ENCODE assay signal across 9 mouse cellular contexts in the genomic region with DNA sequence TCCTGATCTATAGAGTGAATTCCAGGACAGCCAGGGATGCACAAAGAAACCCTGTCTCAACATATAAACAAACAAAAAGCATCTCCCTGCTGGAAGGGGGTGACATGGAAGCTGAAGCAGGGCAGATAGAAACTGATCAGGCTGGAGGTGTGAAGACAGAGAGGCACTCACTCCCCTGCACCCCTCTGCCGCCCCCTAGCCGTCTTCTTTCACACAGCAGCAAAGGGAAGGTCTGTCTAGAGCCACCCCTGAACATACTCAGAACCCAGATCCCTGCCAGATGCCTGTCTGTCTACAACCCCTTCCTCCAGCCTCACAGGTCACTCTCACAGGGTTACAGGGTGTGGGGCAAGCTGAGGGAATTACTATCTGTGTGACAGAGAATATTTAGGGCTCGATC. TPM values are rescaled to one million over a fixed set of nuclear protein-coding genes. Genes with fewer than 3 reads are reported as not detected.
DNase-seq lines count a peak whose midpoint lies in the region; ATAC-seq and TF ChIP-seq lines count a peak whose summit lies in the region.
"Had no signal": no experiment of that assay in that cellular context is flagged by ENCODE, and none has a peak within 500 bp of the region (broad histone marks: within the 10 kb centered on the region; RNA-seq: fewer than 3 reads in every experiment).

No protein-coding gene starts in this region.

- peak; percentile 23 for DNase-seq in CD4-positive helper T cell, adult 2 months (ENCODE audit: low read depth, low spot score)
- peak; percentile 70 for DNase-seq in MEL (ENCODE audit: low read depth, low spot score)
- DNase-seq in embryonic facial prominence, embryonic 14.5 days (ENCODE audit: low spot score) = no peak
- DNase-seq in thymus, postnatal 4 days = peak; percentile 88

- no peaks in the 10 kb centered on the region; the same call in 1 of the 2 replicates for H3K27me3 ChIP-seq in intestine, postnatal 0 days (replicated peaks; ENCODE audit: control insufficient read depth, insufficient read depth, low read length)
- 0 out of 2 replicates have a peak, but pooled peaks cover 7% of the 10 kb centered on the region for H3K27me3 ChIP-seq in intestine, embryonic 16.5 days (replicated peaks; ENCODE audit: control insufficient read depth, insufficient read depth, low read length)
- no peaks in the 10 kb centered on the region for H3K27me3 ChIP-seq in MEL (ENCODE audit: control insufficient read depth in 1 of 2, insufficient read depth in 2 of 2, low read length in 2 of 2)
- no peaks in the 10 kb centered on the region for H3K27me3 ChIP-seq in embryonic facial prominence, embryonic 14.5 days (replicated peaks; ENCODE audit: control insufficient read depth, insufficient read depth, low read length)

- no peak overlapping the region for H3K9ac ChIP-seq in intestine, postnatal 0 days (ENCODE audit: low read depth, low read length)
- no peak overlapping the region for H3K9ac ChIP-seq in intestine, embryonic 16.5 days (ENCODE audit: low read depth, low read length)
- no peak overlapping the region for H3K9ac ChIP-seq in MEL (ENCODE audit: control insufficient read depth, low read depth, low read length, poor library complexity, severe bottlenecking)
- no peak overlapping the region for H3K9ac ChIP-seq in embryonic facial prominence, embryonic 14.5 days (ENCODE audit: low read depth, low read length)
- H3K9ac ChIP-seq: limb, embryonic 15.5 days; stomach, embryonic 15.5 days had no signal

- TF ChIP-seq RAD21 in MEL (IDR thresholded peaks at IDR 0.05; ENCODE audit: low read depth, low read length) = peak; percentile 70

- no peak for TF ChIP-seq EP300 in MEL (IDR thresholded peaks at IDR 0.05; ENCODE audit: low read depth in 1 of 2, low read length in 2 of 2)

- TF ChIP-seq POLR2A in MEL (IDR thresholded peaks at IDR 0.05; ENCODE audit: control insufficient read depth in 1 of 2, insufficient read depth in 1 of 2, low read depth in 1 of 2, low read length in 2 of 2, poor library complexity in 1 of 2) = no peak

- ATAC-seq in intestine, postnatal 0 days = no peak
- ATAC-seq in intestine, embryonic 16.5 days = no peak
- ATAC-seq in embryonic facial prominence, embryonic 14.5 days (ENCODE audit: low read depth) = 0 out of 2 replicates have a peak, but pooled peaks have one; percentile 16
- peak; percentile 53 for ATAC-seq in megakaryocyte, adult 5-6 weeks (ENCODE audit: poor library complexity, severe bottlenecking)

- 24% methylated on average over 3 of the region's 3 CpGs for WGBS in intestine, postnatal 0 days
- WGBS in intestine, embryonic 16.5 days = 25% methylated on average over 3 of the region's 3 CpGs
- 12% methylated on average over 3 of the region's 3 CpGs for WGBS in embryonic facial prominence, embryonic 14.5 days

- no peaks in the 10 kb centered on the region for H3K36me3 ChIP-seq in intestine, postnatal 0 days (ENCODE audit: control insufficient read depth, insufficient read depth)
- H3K36me3 ChIP-seq in intestine, embryonic 16.5 days (ENCODE audit: control insufficient read depth, insufficient read depth, low read length) = no peaks in the 10 kb centered on the region
- H3K36me3 ChIP-seq in MEL (ENCODE audit: control insufficient read depth in 1 of 2, insufficient read depth in 2 of 2, low read length in 2 of 2) = peaks cover 0 to 10% of the 10 kb centered on the region in 2 experiments; a peak in 2 of 4 replicates
- H3K36me3 ChIP-seq in embryonic facial prominence, embryonic 14.5 days (ENCODE audit: control insufficient read depth, insufficient read depth, low read length) = 0 out of 2 replicates have a peak, but pooled peaks cover 4% of the 10 kb centered on the region
- H3K36me3 ChIP-seq: stomach, embryonic 15.5 days had no signal

- peak; percentile 75 for TF ChIP-seq CTCF in intestine, postnatal 0 days (IDR thresholded peaks at IDR 0.05; ENCODE audit: low read depth)
- peak; percentile 76 to 82 (median 79) for TF ChIP-seq CTCF in MEL (IDR thresholded peaks at IDR 0.05 in 2 of 3, conservative IDR thresholded peaks at IDR 0.05 in 1 of 3; ENCODE audit: control insufficient read depth in 1 of 3, insufficient read depth in 1 of 3, low read depth in 2 of 3, low read length in 3 of 3, poor library complexity in 1 of 3, severe bottlenecking in 1 of 3)

- H3K27ac ChIP-seq in intestine, postnatal 0 days (ENCODE audit: low read depth, low read length) = no peak overlapping the region
- no peak overlapping the region for H3K27ac ChIP-seq in intestine, embryonic 16.5 days (ENCODE audit: low read length)
- no peak overlapping the region for H3K27ac ChIP-seq in MEL (ENCODE audit: control insufficient read depth, low read depth, low read length)
- H3K27ac ChIP-seq in embryonic facial prominence, embryonic 14.5 days (replicated peaks; ENCODE audit: low read depth, low read length) = no peak overlapping the region
- H3K27ac ChIP-seq: limb, embryonic 15.5 days; stomach, embryonic 15.5 days had no signal

- H3K4me1 ChIP-seq in intestine, postnatal 0 days (replicated peaks; ENCODE audit: control insufficient read depth, insufficient read depth, low read length) = no peaks in the 10 kb centered on the region
- 0 out of 2 replicates have a peak, but pooled peaks cover 2% of the 10 kb centered on the region for H3K4me1 ChIP-seq in intestine, embryonic 16.5 days (ENCODE audit: control insufficient read depth, insufficient read depth, low read length)
- peaks cover 4 to 16% of the 10 kb centered on the region in 2 experiments for H3K4me1 ChIP-seq in MEL (ENCODE audit: control insufficient read depth in 1 of 2, insufficient read depth in 2 of 2, low read length in 2 of 2)
- H3K4me1 ChIP-seq in embryonic facial prominence, embryonic 14.5 days (ENCODE audit: control insufficient read depth, insufficient read depth, low read length) = no peaks in the 10 kb centered on the region

- H3K4me2 ChIP-seq in intestine, postnatal 0 days (replicated peaks; ENCODE audit: low read depth) = no peak overlapping the region
- H3K4me2 ChIP-seq in intestine, embryonic 16.5 days (ENCODE audit: low read depth, low read length) = no peak overlapping the region
- H3K4me2 ChIP-seq in embryonic facial prominence, embryonic 14.5 days (ENCODE audit: low read depth, low read length) = no peak overlapping the region
- H3K4me2 ChIP-seq: limb, embryonic 15.5 days; stomach, embryonic 15.5 days had no signal

- no peak overlapping the region for H3K4me3 ChIP-seq in intestine, postnatal 0 days (ENCODE audit: low read depth, low read length)
- no peak overlapping the region for H3K4me3 ChIP-seq in intestine, embryonic 16.5 days (ENCODE audit: low read length)
- no peak overlapping the region for H3K4me3 ChIP-seq in MEL (ENCODE audit: control insufficient read depth in 1 of 2, insufficient read depth in 1 of 2, low read depth in 2 of 2, low read length in 2 of 2)
- H3K4me3 ChIP-seq in embryonic facial prominence, embryonic 14.5 days (ENCODE audit: low read depth, low read length) = no peak overlapping the region
- H3K4me3 ChIP-seq: limb, embryonic 15.5 days; stomach, embryonic 15.5 days had no signal

- H3K9me3 ChIP-seq in intestine, postnatal 0 days (ENCODE audit: control insufficient read depth) = no peaks in the 10 kb centered on the region
- no peaks in the 10 kb centered on the region for H3K9me3 ChIP-seq in intestine, embryonic 16.5 days (ENCODE audit: control insufficient read depth, low read length)
- H3K9me3 ChIP-seq in MEL (replicated peaks; ENCODE audit: insufficient read depth, low read length) = no peaks in the 10 kb centered on the region
- H3K9me3 ChIP-seq in embryonic facial prominence, embryonic 14.5 days (ENCODE audit: control insufficient read depth, low read length) = no peaks in the 10 kb centered on the region
- H3K9me3 ChIP-seq: limb, embryonic 15.5 days; stomach, embryonic 15.5 days had no signal

- no peaks in the 10 kb centered on the region for H3K79me2 ChIP-seq in MEL (ENCODE audit: control insufficient read depth, insufficient read depth, low read length, poor library complexity)

TF ChIP-seq in MEL, 35 proteins besides CTCF, POLR2A, EP300 and RAD21:
- TF ChIP-seq SIN3A (IDR thresholded peaks at IDR 0.05; ENCODE audit: low read length) (no peak), SMC3 (IDR thresholded peaks at IDR 0.05; ENCODE audit: low read depth, low read length) (peak; percentile 74), ZC3H11A (IDR thresholded peaks at IDR 0.05; ENCODE audit: low read depth, low read length) (peak; percentile 44; the same call in 1 of the 2 replicates), NELFE (IDR thresholded peaks at IDR 0.05; ENCODE audit: low read depth, low read length) (no peak), POLR2AphosphoS2 (IDR thresholded peaks at IDR 0.05; ENCODE audit: low read length) (no peak)
TF ChIP-seq in MEL: peak in this region for 2.

RNA-seq across cellular contexts. Expression of a gene that starts 16.8 kb away (rescaled TPM):
- polyA plus RNA-seq in intestine, postnatal 0 days (2015; fragmentation: Nextera tagmentation; extraction: Ambion mirVana) = 3.2 and 3.6 TPM in 2 replicates
- 6.2 and 7.5 TPM in 2 replicates for polyA plus RNA-seq in intestine, embryonic 16.5 days (2015; fragmentation: Nextera tagmentation; extraction: Ambion mirVana)
- 0.12 and 0.16 TPM in 2 replicates for total RNA-seq in MEL (2012; rRNA removed)
- under 1 TPM in 1 of 2 experiments, not detected in 1; 0.99 TPM for polyA plus RNA-seq in MEL (2012; ENCODE audit: insufficient read depth in 1 of 2, insufficient read length in 2 of 2, low read depth in 1 of 2, low replicate concordance in 2 of 2, missing spikeins in 1 of 2)
- 23.6 and 24.7 TPM in 2 replicates for polyA plus RNA-seq in embryonic facial prominence, embryonic 14.5 days (2014; fragmentation: Nextera tagmentation; extraction: Ambion mirVana)
- total RNA-seq in megakaryocyte, adult 5-6 weeks (2015) = not detected in 2 replicates
- 0.07 and 0.37 TPM in 2 replicates for total RNA-seq in megakaryocyte, adult 5-6 weeks (2017)

RNA-seq across cellular contexts. Expression of a gene that starts 23.4 kb away (rescaled TPM):
- 9.7 TPM in 2 replicates for polyA plus RNA-seq in intestine, postnatal 0 days (2015; fragmentation: Nextera tagmentation; extraction: Ambion mirVana)
- 17.1 and 20.5 TPM in 2 replicates for polyA plus RNA-seq in intestine, embryonic 16.5 days (2015; fragmentation: Nextera tagmentation; extraction: Ambion mirVana)
- total RNA-seq in MEL (2012; rRNA removed) = 41.7 and 44.3 TPM in 2 replicates
- 10 to 100 TPM in 1 of 2 experiments, not detected in 1; 17.2 TPM for polyA plus RNA-seq in MEL (2012; ENCODE audit: insufficient read depth in 1 of 2, insufficient read length in 2 of 2, low read depth in 1 of 2, low replicate concordance in 2 of 2, missing spikeins in 1 of 2)
- polyA plus RNA-seq in embryonic facial prominence, embryonic 14.5 days (2014; fragmentation: Nextera tagmentation; extraction: Ambion mirVana) = 31.8 and 34.3 TPM in 2 replicates
- total RNA-seq in megakaryocyte, adult 5-6 weeks (2015) = 98.2 and 107 TPM in 2 replicates
- 84.2 and 85.4 TPM in 2 replicates for total RNA-seq in megakaryocyte, adult 5-6 weeks (2017)

Comparison
In these comparisons a context has a peak if more than half of its experiments do, and no peak if none do; other contexts are left out.
1. ATAC-seq: peak in embryonic facial prominence, embryonic 14.5 days (single experiment) and megakaryocyte, adult 5-6 weeks (single experiment); none in intestine, postnatal 0 days (single experiment) and intestine, embryonic 16.5 days (single experiment).